In the genomic region with DNA sequence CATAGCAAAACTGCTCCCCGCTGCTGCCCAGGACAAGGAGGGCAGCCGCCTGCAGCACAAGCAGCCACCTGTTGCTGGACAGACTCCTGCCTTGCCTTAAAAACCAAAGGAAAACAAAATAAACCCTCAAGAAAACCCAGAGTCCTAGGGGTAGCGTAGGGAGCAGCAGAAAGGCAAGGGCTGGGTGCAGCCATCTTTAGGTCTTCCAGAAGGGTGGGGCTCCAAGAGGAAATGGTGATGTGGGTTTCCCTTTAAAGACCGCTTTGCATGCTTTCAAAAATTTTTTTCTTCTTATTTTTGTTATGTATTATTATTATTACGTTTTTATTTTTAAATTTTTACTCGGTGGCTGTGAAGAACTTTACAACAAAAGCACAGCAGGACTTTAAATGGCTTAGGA, we compare ENCODE assay signal across 9 mouse cellular contexts.
A peak's percentile ranks its signal among the peaks of the same experiment; 100 is the strongest.
DNase-seq lines count a peak whose midpoint lies in the region; ATAC-seq and TF ChIP-seq lines count a peak whose summit lies in the region.
"Had no signal": no experiment of that assay in that cellular context is flagged by ENCODE, and none has a peak within 500 bp of the region (broad histone marks: within the 10 kb centered on the region; RNA-seq: fewer than 3 reads in every experiment).

No protein-coding gene starts in this region.

- H3K36me3 ChIP-seq in embryonic facial prominence, embryonic 15.5 days, result no peaks in the 10 kb centered on the region
- no peaks in the 10 kb centered on the region for H3K36me3 ChIP-seq in limb, embryonic 11.5 days (ENCODE audit: control insufficient read depth, insufficient read depth, low read length)
- H3K36me3 ChIP-seq in stomach, embryonic 15.5 days, result no peaks in the 10 kb centered on the region

- H3K9me3 ChIP-seq in embryonic facial prominence, embryonic 15.5 days (replicated peaks), result no peaks in the 10 kb centered on the region
- no peaks in the 10 kb centered on the region for H3K9me3 ChIP-seq in limb, embryonic 11.5 days (ENCODE audit: control insufficient read depth, low read length)
- H3K9me3 ChIP-seq in stomach, embryonic 15.5 days, result no peaks in the 10 kb centered on the region

- H3K4me3 ChIP-seq in layer of hippocampus, adult 2 months, result no peak overlapping the region; the same call in 1 of the 2 replicates
- peak overlapping the region; percentile 49 for H3K4me3 ChIP-seq in embryonic facial prominence, embryonic 15.5 days (replicated peaks)
- H3K4me3 ChIP-seq in limb, embryonic 11.5 days (ENCODE audit: low read depth, low read length), result no peak overlapping the region; the same call in 1 of the 2 replicates
- no peak overlapping the region for H3K4me3 ChIP-seq in stomach, embryonic 15.5 days (replicated peaks)

- 50% methylated on average over 6 of the region's 6 CpGs for WGBS in embryonic facial prominence, embryonic 15.5 days
- WGBS in limb, embryonic 11.5 days, result 49% methylated on average over 6 of the region's 6 CpGs
- WGBS in stomach, embryonic 15.5 days, result 49% methylated on average over 6 of the region's 6 CpGs

- H3K4me1 ChIP-seq in embryonic facial prominence, embryonic 15.5 days, result peaks cover 9% of the 10 kb centered on the region
- 0 out of 2 replicates have a peak, but pooled peaks cover 3% of the 10 kb centered on the region for H3K4me1 ChIP-seq in limb, embryonic 11.5 days (ENCODE audit: control insufficient read depth, insufficient read depth, low read length)
- 0 out of 2 replicates have a peak, but pooled peaks cover 6% of the 10 kb centered on the region for H3K4me1 ChIP-seq in stomach, embryonic 15.5 days
- H3K4me1 ChIP-seq: megakaryocyte, embryonic 14.5 days had no signal

- DNase-seq in layer of hippocampus, adult 2 months (ENCODE audit: low spot score in 2 of 2), result no peak
- no peak for DNase-seq in layer of hippocampus, postnatal 36 days
- no peak for DNase-seq in limb, embryonic 11.5 days (ENCODE audit: low spot score)
- no peak for DNase-seq in right cerebral cortex, postnatal 10 days (ENCODE audit: low spot score in 2 of 2)
- no peak for DNase-seq in kidney, adult 9 months
- DNase-seq in urinary bladder, adult 18-20 months (ENCODE audit: low spot score in 2 of 2), result no peak

- H3K27ac ChIP-seq in layer of hippocampus, adult 2 months, result peak overlapping the region; percentile 84; the same call in 1 of the 2 replicates
- no peak overlapping the region for H3K27ac ChIP-seq in embryonic facial prominence, embryonic 15.5 days (replicated peaks)
- H3K27ac ChIP-seq in limb, embryonic 11.5 days (replicated peaks; ENCODE audit: low read depth, low read length), result no peak overlapping the region
- H3K27ac ChIP-seq in stomach, embryonic 15.5 days, result no peak overlapping the region

- no peaks in the 10 kb centered on the region for H3K27me3 ChIP-seq in embryonic facial prominence, embryonic 15.5 days
- H3K27me3 ChIP-seq in limb, embryonic 11.5 days (ENCODE audit: control insufficient read depth, insufficient read depth, low read length), result no peaks in the 10 kb centered on the region
- H3K27me3 ChIP-seq in stomach, embryonic 15.5 days (replicated peaks), result no peaks in the 10 kb centered on the region
- H3K27me3 ChIP-seq: megakaryocyte, embryonic 14.5 days had no signal

- no peak for ATAC-seq in embryonic facial prominence, embryonic 15.5 days (ENCODE audit: insufficient number of reproducible peaks, low FRiP score, low TSS enrichment, low read depth)
- ATAC-seq in limb, embryonic 11.5 days (ENCODE audit: insufficient number of reproducible peaks, low FRiP score, low TSS enrichment, low read depth), result no peak
- no peak for ATAC-seq in stomach, embryonic 15.5 days (ENCODE audit: insufficient read depth, low FRiP score, low read depth)

- no peak overlapping the region for H3K9ac ChIP-seq in embryonic facial prominence, embryonic 15.5 days
- H3K9ac ChIP-seq in limb, embryonic 11.5 days (ENCODE audit: low read length), result no peak overlapping the region
- H3K9ac ChIP-seq in stomach, embryonic 15.5 days, result no peak overlapping the region

- TF ChIP-seq CTCF in layer of hippocampus, adult 2 months (conservative IDR thresholded peaks at IDR 0.05), result no peak

- H3K4me2 ChIP-seq in embryonic facial prominence, embryonic 15.5 days (replicated peaks), result peak overlapping the region; percentile 73
- peak overlapping the region; percentile 77; the same call in 1 of the 2 replicates for H3K4me2 ChIP-seq in limb, embryonic 11.5 days (ENCODE audit: low read depth, severe bottlenecking)
- H3K4me2 ChIP-seq in stomach, embryonic 15.5 days, result peak overlapping the region; percentile 79
